In genomic region chr1:31195633-31196032, GRCm38 (mm10) we compare ENCODE assay signal across 3 mouse cellular contexts.
A peak's percentile ranks its signal among the peaks of the same experiment; 100 is the strongest.
TF ChIP-seq lines count a peak whose summit lies in the region.

No protein-coding gene starts in this region.

TF ChIP-seq in CH12.LX, 34 proteins besides CTCF, POLR2A, EP300 and RAD21 (continued from another document):
- no peak for TF ChIP-seq NRF1 (IDR thresholded peaks at IDR 0.05; ENCODE audit: low read depth, low read length)

TF ChIP-seq in ES-E14, 5 proteins besides CTCF, POLR2A, EP300 and RAD21 (continued from another document):
- TF ChIP-seq MAFK (IDR thresholded peaks at IDR 0.05; ENCODE audit: insufficient read depth, low read depth, low read length), result peak; percentile 76
- no peak for TF ChIP-seq HCFC1 (IDR thresholded peaks at IDR 0.05; ENCODE audit: borderline replicate concordance, insufficient read depth, low read length)
TF ChIP-seq in ES-E14: peak in this region for 1.

TF ChIP-seq in MEL, 35 proteins besides CTCF, POLR2A, EP300 and RAD21 (continued from another document):
- TF ChIP-seq MAFK (IDR thresholded peaks at IDR 0.05; ENCODE audit: borderline replicate concordance, low read depth, low read length), result 0 out of 2 replicates have a peak, but pooled peaks have one; percentile 21
- no peak for TF ChIP-seq MYB (IDR thresholded peaks at IDR 0.05; ENCODE audit: low read depth, low read length)
